Mouse (Mus musculus) stomach, adult 2 months (tissue): ENCODE results near the gene Vmn1r58. TPM values are rescaled to one million over a fixed set of nuclear protein-coding genes. Genes with fewer than 3 reads are reported as not detected.

Experiments used
- polyA plus RNA-seq: library from polyadenylated mRNA; depleted of rRNA; stranded (reverse); fragments of >200 nt; gene quantifications from 2 replicates; pipeline ENCODE4 v1.2.3, GENCODE M21; 2012; rRNA removed

Gene Vmn1r58
- polyA plus RNA-seq = not detected in 2 replicates

DNA sequence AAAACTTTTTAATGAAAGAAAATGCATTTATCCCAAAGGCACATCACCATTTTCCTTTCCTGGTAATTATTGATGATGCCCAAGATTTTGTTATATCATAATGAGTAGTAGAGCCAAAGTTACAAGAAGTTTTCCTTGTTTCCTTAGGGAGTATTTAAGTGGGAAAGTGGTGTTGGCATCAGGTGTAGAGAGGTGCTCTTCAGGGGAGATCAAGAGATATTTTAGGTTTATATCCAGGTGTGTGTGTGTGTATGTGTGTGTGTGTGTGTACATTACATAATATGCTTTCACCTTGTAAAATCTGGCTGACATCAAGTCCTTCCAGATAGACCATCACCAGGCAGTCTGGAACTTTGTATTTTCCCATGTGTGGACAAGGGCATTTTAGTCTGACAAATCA, at the start of gene Vmn1r58:
Gene Vmn1r58 (minus strand): TSS at position 101 of the 400 bp plus-strand sequence.

DNA sequence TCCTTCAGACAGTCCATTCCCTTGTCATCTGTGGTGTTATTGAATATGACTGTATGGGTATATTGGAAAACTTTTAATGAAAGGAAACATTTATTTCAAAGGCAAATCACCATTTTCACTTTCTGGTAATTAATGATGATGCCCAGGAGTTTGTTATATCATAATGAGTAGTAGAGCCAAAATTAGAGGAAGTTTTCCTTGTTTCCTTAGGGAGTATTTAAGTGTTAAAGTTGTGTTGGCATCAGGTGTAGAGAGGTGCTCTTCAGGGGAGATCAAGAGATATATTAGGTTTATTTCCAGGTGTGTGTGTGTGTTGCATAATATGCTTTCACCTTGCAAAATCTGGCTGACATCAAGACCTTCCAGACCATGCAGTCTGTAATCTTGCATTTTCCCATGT, 43.5 kb upstream of the Vmn1r58 start, which contains the start of gene Vmn1r59:
Gene Vmn1r59 (minus strand): TSS at position 101 of the 400 bp plus-strand sequence.

Other genes with a start within 250 kb of the Vmn1r58 start
- not detected in 2 replicates for gene Vmn1r56, start 216.6 kb downstream of the Vmn1r58 start, polyA plus RNA-seq
- not detected in 2 replicates for gene Vmn1r57, start 194.9 kb downstream of the Vmn1r58 start, polyA plus RNA-seq
- not detected in 2 replicates for gene Gm5065, start 62.9 kb downstream of the Vmn1r58 start, polyA plus RNA-seq
- not detected in 2 replicates for gene Nlrp2, start 62.4 kb downstream of the Vmn1r58 start, polyA plus RNA-seq
- not detected in 2 replicates for gene Vmn1r59, start 43.4 kb upstream of the Vmn1r58 start, polyA plus RNA-seq
- not detected in 2 replicates for gene Vmn2r28, start 80.6 kb upstream of the Vmn1r58 start, polyA plus RNA-seq
- gene Vmn1r60, start 133.9 kb upstream of the Vmn1r58 start, polyA plus RNA-seq = not detected in 2 replicates
- not detected in 2 replicates for gene Vmn1r61, start 199.9 kb upstream of the Vmn1r58 start, polyA plus RNA-seq